20 mouse cellular contexts compared by ENCODE assay signal in the genomic region with DNA sequence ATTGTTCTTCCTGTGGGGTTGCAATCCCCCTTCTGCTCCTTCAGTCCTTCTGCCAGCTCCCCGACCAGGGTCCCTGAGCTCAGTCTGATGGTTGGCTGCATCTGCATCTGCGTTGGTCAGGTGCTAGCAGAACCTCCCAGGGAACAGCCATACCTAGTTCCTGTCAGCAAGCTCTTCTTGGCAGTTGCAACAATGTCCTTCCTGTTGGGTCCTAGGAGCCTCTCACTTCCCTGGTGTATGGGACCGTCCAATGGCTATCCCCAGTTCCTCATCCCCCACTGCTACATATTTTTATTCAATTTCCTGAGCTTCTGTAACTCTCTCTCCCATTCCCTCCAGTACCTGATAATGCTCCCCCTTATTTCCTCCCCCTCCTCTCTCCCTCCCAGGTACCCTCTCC.
"Had no signal": no experiment of that assay in that cellular context is flagged by ENCODE, and none has a peak within 500 bp of the region (broad histone marks: within the 10 kb centered on the region; RNA-seq: fewer than 3 reads in every experiment).

No protein-coding gene starts in this region.

- ATAC-seq: forebrain, embryonic 13.5 days; forebrain, embryonic 14.5 days; forebrain, embryonic 15.5 days; forebrain, embryonic 16.5 days; forebrain, postnatal 0 days had no signal

- DNase-seq: cerebellum, adult 9-10 months; cerebellum, adult 9-11 months; cerebellum, postnatal 10 days; cerebellum, postnatal 14 days; cerebellum, postnatal 25 days; cerebellum, postnatal 36 days; embryo, embryonic 11 days; forebrain, postnatal 0 days; gastrocnemius, adult 2 months; gastrocnemius, postnatal 10 days; gastrocnemius, postnatal 14 days; gastrocnemius, postnatal 25 days; gastrocnemius, postnatal 36 days; heart, adult 11 months; heart, adult 18-20 months; heart, adult 2 months had no signal
